Mouse (Mus musculus): ENCODE data around the gene Ccdc173. TPM values are rescaled to one million over a fixed set of nuclear protein-coding genes. Genes with fewer than 3 reads are reported as not detected.
A peak's percentile ranks its signal among the peaks of the same experiment; 100 is the strongest.

Ccdc173 gene
- total RNA-seq, 2 experiments from 2014 or later: 2.1 to 2.9 TPM

DNA sequence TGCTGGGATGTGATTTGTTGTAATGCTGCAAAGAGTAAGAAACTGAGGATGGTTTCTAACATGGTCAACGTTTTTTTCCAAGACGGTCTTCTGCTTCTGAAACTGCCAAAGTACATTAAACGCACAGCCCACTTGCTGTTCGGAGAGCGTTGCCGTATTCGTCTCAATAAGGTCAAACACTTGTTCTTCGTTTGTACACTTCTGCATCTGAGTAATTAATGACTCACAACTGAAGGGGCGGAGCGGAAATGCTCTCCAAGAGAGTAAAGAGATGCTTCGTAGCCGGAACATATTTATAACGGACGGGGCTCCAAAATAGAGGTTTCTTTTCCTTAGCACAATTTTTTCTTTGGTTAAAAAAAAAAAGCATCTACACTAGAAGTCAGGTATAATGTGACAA is 77.2 kb downstream of the Ccdc173 start:
- peak; percentile 19 to 57 for DNase-seq (ENCODE audit: low spot score in 2 of 2)
- intact Hi-C loops (cut with DNase I): no loop called here

Other genes starting within 250 kb of the Ccdc173 start
- gene Lrp2, start 203.5 kb downstream of the Ccdc173 start, total RNA-seq (2021): under 1 TPM; 0.14 to 0.44 TPM
- 10 to 100 TPM; 22.6 to 28.3 TPM for gene Bbs5, start 142.4 kb downstream of the Ccdc173 start, total RNA-seq (2021)
- under 1 TPM; 0.85 to 0.87 TPM for gene Klhl41, start 119.5 kb downstream of the Ccdc173 start, total RNA-seq (2021)
- gene Fastkd1, start 76.1 kb downstream of the Ccdc173 start, total RNA-seq (2021): 10 to 100 TPM; 15.0 to 15.1 TPM
- gene Ppig, start 67.0 kb downstream of the Ccdc173 start, total RNA-seq (2021): 10 to 100 TPM; 68.0 to 68.5 TPM
- gene Phospho2, start within 50 bp of the Ccdc173 start, total RNA-seq (2021): 10 to 100 TPM; 23.0 to 24.7 TPM
- gene Klhl23, start 32.4 kb upstream of the Ccdc173 start, total RNA-seq (2021): 10 to 100 TPM; 64.3 to 65.9 TPM
- 100 to 1,000 TPM; 119 to 125 TPM for gene Ssb, start 72.0 kb upstream of the Ccdc173 start, total RNA-seq (2021)
- 10 to 100 TPM; 10.5 to 14.2 TPM for gene Mettl5, start 96.0 kb upstream of the Ccdc173 start, total RNA-seq (2021)
- 100 to 1,000 TPM; 137 to 146 TPM for gene Ubr3, start 107.7 kb upstream of the Ccdc173 start, total RNA-seq (2021)
- gene Myo3b, start 249.6 kb upstream of the Ccdc173 start, total RNA-seq (2021): 1 to 10 TPM in 1 of 2 experiments, under 1 TPM in 1; 0.71 to 1.2 TPM